Mouse (Mus musculus) embryonic fibroblast, embryonic 13.5 days (primary cell): ENCODE measurements around the gene Sgf29.

Experiments used
- CTCF ChIP-seq: IDR thresholded peaks from 2 replicates; pipeline ENCODE4 v1.5.1; 2011; ENCODE audit warnings: mild to moderate bottlenecking, control low read depth, low read length, moderate library complexity, borderline replicate concordance; ENCODE audit not compliant: insufficient read depth
- POLR2A ChIP-seq: IDR thresholded peaks from 2 replicates; pipeline ENCODE4 v1.6.1; 2011; ENCODE audit warnings: low read depth, mild to moderate bottlenecking, control low read depth, low read length, moderate library complexity

GRCm38 (mm10) chr7:126642545-126643243 is 6.4 kb upstream of the Sgf29 start:
- TF ChIP-seq CTCF (no peak), POLR2A (no peak)
